Mouse (Mus musculus) kidney, embryonic 16.5 days (tissue): ENCODE measurements around the gene Kif2a. TPM values are rescaled to one million over a fixed set of nuclear protein-coding genes. Genes with fewer than 3 reads are reported as not detected.
"Not testable (repeated sequence)": the region's sequence is repeated elsewhere in the genome, so short reads cannot be mapped to it uniquely, and the experiment has no call there.

Experiments used
- ATAC-seq: fragments of 200-750 bp; cut with Nextera tagmentation; 2 replicates; pipeline ENCODE4 v1.8.0; 2017; ENCODE audit warnings: moderate TSS enrichment; ENCODE audit not compliant: low FRiP score, low TSS enrichment
- H3K27ac ChIP-seq: fragments of 300-500 bp; sonication (generic); 2 replicates; pipeline ENCODE4 v1.5.1; 2014; ENCODE audit warnings: low read length
- H3K27me3 ChIP-seq: fragments of 300-500 bp; sonication (generic); 2 replicates; pipeline ENCODE4 v1.6.1; 2014; ENCODE audit warnings: low read length, control low read depth, mixed read lengths; ENCODE audit not compliant: insufficient read depth
- H3K36me3 ChIP-seq: fragments of 300-500 bp; sonication (generic); 2 replicates; pipeline ENCODE4 v1.6.1; 2014; ENCODE audit warnings: low read length, control low read depth, mixed read lengths; ENCODE audit not compliant: insufficient read depth
- H3K4me1 ChIP-seq: fragments of 300-500 bp; sonication (generic); 2 replicates; pipeline ENCODE4 v1.6.1; 2014; ENCODE audit warnings: low read length, control low read depth, mixed read lengths; ENCODE audit not compliant: insufficient read depth
- H3K4me2 ChIP-seq: fragments of 300-500 bp; sonication (generic); replicated peaks from 2 replicates; pipeline ENCODE4 v1.6.1; 2014; ENCODE audit warnings: low read depth, low read length
- H3K4me3 ChIP-seq: fragments of 300-500 bp; sonication (generic); 2 replicates; pipeline ENCODE4 v1.5.1; 2014; ENCODE audit warnings: mild to moderate bottlenecking, low read length
- H3K9ac ChIP-seq: fragments of 300-500 bp; sonication (generic); replicated peaks from 2 replicates; pipeline ENCODE4 v1.6.1; 2014; ENCODE audit warnings: low read length
- H3K9me3 ChIP-seq: fragments of 300-500 bp; sonication (generic); 2 replicates; pipeline ENCODE4 v1.6.1; 2016; ENCODE audit warnings: low read length, control low read depth
- WGBS: fragments of 180-500 bp; shearing (Covaris S2); extraction: QIAGEN DNeasy Blood & Tissue Kit; methylation state at CpG from one replicate; pipeline ENCODE4 v1.1.7; 2014; 5-methylcytosine and 5-hydroxymethylcytosine counted together
- polyA plus RNA-seq: library from polyadenylated mRNA; unstranded; fragments of >200 nt; fragmentation: Nextera tagmentation; extraction: Ambion mirVana; gene quantifications from 2 replicates; pipeline ENCODE4 v1.2.1, GENCODE M21; 2015

The Kif2a gene
- polyA plus RNA-seq, 1 experiment from 2014 or later: 9.8 TPM

DNA sequence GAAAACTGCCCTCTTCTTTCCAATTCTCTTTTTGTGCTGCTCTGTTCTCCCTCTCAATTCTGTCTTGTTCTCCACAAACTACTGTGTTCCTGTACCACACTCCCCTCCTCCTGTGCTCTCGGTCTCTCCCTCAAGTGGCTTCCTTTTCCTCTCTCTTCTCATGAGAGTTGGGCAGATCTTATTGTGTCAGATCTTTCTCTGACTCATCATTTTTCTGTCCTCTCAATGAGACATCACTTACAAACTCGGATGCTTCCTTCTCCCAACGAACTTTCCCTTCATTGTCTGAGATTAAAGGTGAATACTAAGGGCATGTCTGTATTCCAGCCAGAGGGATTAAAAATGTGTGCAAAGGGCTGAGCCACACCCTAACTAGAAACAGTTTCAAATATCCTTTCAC, 3.7 kb upstream of the Kif2a start:
- ATAC-seq: no peak
- H3K27ac ChIP-seq: no peak overlapping the region
- H3K27me3 ChIP-seq: no peaks in the 10 kb centered on the region
- H3K4me2 ChIP-seq: no peak overlapping the region
- peaks cover 4% of the 10 kb centered on the region for H3K9me3 ChIP-seq
- no peak overlapping the region for H3K4me3 ChIP-seq
- no peaks in the 10 kb centered on the region for H3K36me3 ChIP-seq
- WGBS: 76% methylated on average over 3 of the region's 3 CpGs
- no peak overlapping the region for H3K9ac ChIP-seq
- 0 out of 2 replicates have a peak, but pooled peaks cover 3% of the 10 kb centered on the region for H3K4me1 ChIP-seq

DNA sequence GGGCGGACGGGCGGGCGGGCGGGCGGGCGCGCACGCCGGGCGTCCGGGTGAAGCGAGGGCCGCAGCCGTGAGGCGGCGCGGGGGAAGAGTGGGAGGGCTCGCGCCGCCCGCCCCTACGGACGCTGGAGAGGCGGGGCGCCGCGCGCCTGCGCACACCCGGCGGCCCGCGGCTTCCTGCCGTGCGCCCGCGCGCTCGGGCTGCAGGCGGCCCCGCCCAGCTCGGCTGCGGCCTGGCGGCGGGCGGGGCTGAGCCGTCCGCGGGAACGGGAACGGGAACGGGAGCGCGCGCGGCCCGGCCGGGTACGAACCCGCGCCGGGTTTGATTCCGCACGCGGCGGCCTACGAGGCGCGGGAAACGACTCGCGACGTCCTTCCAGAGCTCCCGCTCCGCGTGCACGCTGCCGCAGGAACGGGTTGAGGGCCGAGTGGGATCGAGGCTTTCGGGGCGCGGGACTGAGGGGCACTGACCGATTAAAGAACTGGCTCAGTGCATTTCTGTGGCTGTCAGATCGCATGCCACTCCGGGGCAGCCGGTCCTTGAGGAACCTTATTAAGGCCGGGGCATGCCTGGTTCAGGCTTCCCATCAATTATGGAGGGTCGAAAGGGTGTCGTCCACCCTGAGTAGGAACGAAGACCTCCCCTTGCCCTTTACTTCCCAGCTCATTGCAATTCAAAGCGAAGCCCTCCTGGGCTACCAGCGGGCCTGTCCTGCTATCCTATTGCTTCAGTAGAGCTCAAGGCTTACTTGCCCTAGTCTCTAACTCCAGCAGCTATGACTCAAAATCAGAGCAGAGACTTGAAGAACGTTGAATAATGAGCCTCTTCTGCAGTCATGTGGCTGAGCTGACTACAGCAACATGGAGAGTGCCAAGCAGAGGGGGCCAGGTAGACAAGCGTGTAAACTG, 593 bp upstream of the Kif2a start:
- no peaks in the 10 kb centered on the region; the same call in 1 of the 2 replicates for H3K36me3 ChIP-seq
- under 1% methylated on average over 47 of the region's 97 CpGs for WGBS
- H3K4me1 ChIP-seq: 0 out of 2 replicates have a peak, but pooled peaks cover 10% of the 10 kb centered on the region
- H3K9ac ChIP-seq: peak overlapping the region; percentile 92
- H3K27ac ChIP-seq: peak overlapping the region; percentile 92
- H3K4me3 ChIP-seq: peak overlapping the region; percentile 92
- ATAC-seq: peak; percentile 97
- H3K4me2 ChIP-seq: peak overlapping the region; percentile 86
- no peaks in the 10 kb centered on the region for H3K27me3 ChIP-seq
- peaks cover 4% of the 10 kb centered on the region for H3K9me3 ChIP-seq

DNA sequence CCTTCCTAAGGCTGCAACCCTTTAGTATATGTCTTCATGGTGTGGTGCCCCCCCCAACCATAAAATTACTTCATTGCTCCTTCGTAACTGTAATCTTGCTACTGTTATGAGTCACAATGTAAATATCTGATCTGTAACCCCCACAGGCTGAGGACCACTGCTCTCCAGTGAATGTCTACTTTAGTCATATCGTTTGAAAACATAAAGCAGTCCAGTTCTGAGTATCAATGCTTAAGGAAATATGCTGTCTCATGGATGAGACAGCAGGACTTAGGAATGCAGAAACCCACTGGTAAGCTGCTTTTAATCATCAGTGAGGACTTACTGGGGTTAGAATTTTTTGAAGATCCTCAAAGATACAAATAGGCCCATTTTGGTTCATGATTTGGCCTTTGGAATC, 2.5 kb downstream of the Kif2a start:
- Histone ChIP-seq H3K36me3 (no peaks in the 10 kb centered on the region; the same call in 1 of the 2 replicates), H3K4me3 (no peak overlapping the region), H3K4me1 (0 out of 2 replicates have a peak, but pooled peaks cover 10% of the 10 kb centered on the region), H3K27ac (no peak overlapping the region), H3K9ac (no peak overlapping the region), H3K9me3 (peaks cover 4% of the 10 kb centered on the region), H3K27me3 (no peaks in the 10 kb centered on the region), H3K4me2 (no peak overlapping the region)
- ATAC-seq: no peak
- 73% methylated on average over 2 of the region's 2 CpGs for WGBS

DNA sequence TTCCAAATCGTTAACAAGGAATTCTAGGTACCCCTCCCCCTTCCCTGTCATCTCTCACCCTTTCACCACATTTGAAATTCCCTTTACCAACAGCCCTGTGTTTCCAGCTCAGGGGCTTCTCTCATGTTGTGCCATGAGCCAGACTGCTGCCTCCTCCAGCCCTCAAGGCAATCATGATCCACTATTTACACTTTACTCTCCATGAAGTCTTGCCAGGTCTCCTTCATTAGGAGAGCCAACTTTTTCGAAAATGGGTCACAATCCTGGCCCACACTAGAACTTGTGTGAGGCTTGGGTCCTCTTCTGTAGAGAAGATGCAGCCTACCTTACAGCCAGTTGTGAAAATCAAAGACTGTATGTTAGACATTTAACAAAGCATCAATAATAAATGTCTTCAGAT, 8.0 kb downstream of the Kif2a start:
- no peaks in the 10 kb centered on the region; the same call in 1 of the 2 replicates for H3K36me3 ChIP-seq
- 64% methylated on average over 2 of the region's 2 CpGs for WGBS
- no peaks in the 10 kb centered on the region for H3K27me3 ChIP-seq
- no peak overlapping the region for H3K27ac ChIP-seq
- H3K9ac ChIP-seq: no peak overlapping the region
- ATAC-seq: no peak
- no peaks in the 10 kb centered on the region for H3K4me1 ChIP-seq
- no peak overlapping the region for H3K4me3 ChIP-seq
- H3K4me2 ChIP-seq: no peak overlapping the region
- H3K9me3 ChIP-seq: no peaks in the 10 kb centered on the region

DNA sequence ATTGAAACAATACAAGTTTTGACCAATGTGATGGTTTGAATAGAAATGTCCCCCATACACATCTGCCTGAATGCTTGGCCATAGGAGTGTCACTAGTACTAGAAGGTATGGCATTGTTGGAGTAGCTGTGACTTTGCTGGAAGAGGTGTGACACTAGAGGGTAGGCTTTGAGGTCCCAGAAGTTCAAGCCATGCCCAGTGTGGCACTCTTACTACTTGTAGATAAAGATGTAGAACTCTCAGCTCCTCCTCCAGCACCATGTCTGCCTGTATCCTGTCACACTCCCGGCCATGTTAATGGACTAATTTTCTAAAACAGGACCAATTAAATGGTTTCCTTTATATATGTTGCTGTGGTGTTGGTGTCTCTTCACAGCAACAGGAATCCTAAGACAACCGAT, 10.3 kb downstream of the Kif2a start:
- H3K9ac ChIP-seq: no peak overlapping the region
- no peak overlapping the region for H3K4me2 ChIP-seq
- H3K27ac ChIP-seq: no peak overlapping the region
- no peaks in the 10 kb centered on the region for H3K27me3 ChIP-seq
- H3K4me3 ChIP-seq: no peak overlapping the region
- no peaks in the 10 kb centered on the region for H3K4me1 ChIP-seq
- H3K9me3 ChIP-seq: no peaks in the 10 kb centered on the region
- no peaks in the 10 kb centered on the region for H3K36me3 ChIP-seq
- ATAC-seq: no peak
- WGBS: 89% methylated on average over 2 of the region's 2 CpGs

DNA sequence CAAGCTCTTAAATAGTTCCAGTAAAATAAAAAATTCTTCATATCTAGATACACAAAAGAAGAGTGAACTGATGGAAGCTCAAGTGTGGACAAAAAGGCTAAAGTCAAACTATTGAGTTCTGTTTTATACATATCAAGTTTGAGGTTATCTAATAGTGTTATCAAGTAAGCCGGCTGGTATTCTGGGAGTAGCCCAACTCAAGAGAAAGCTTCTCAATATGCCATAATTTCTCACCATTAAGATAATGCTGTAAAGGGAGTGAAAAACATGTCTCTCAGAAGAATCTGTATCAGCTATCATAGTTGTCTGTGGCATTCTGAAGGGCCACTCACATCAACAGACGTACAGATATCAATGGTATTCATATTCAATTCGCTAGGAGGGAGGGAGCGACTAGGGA, 13.8 kb downstream of the Kif2a start:
- Histone ChIP-seq H3K4me2 (no peak overlapping the region), H3K4me1 (no peaks in the 10 kb centered on the region), H3K36me3 (no peaks in the 10 kb centered on the region), H3K27ac (no peak overlapping the region), H3K4me3 (no peak overlapping the region), H3K9me3 (no peaks in the 10 kb centered on the region), H3K9ac (no peak overlapping the region), H3K27me3 (no peaks in the 10 kb centered on the region)
- 93% methylated on average over 4 of the region's 4 CpGs for WGBS
- no peak for ATAC-seq

DNA sequence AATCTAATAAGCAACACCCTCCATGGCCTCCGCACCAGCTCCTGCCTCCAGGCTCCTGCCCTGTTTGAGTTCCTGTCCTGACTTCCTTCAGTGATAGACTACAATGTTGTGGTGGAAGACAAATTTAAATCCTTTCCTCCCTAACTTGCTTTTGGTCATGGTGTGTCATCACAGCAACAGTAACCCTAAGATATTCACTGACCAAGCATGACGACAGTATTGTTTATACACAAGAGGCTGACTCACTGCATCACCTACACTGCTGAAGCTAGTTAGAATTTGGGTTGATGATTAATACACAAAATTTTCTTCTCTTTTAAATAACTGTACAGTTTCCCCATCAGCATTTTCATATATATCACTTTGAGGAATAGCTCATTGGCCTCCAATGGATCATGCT, 18.7 kb downstream of the Kif2a start:
- Histone ChIP-seq H3K27ac (no peak overlapping the region), H3K4me3 (no peak overlapping the region), H3K9me3 (no peaks in the 10 kb centered on the region), H3K9ac (no peak overlapping the region), H3K4me2 (no peak overlapping the region), H3K4me1 (0 out of 2 replicates have a peak, but pooled peaks cover under 1% of the 10 kb centered on the region), H3K27me3 (no peaks in the 10 kb centered on the region), H3K36me3 (no peaks in the 10 kb centered on the region)
- WGBS: 69% methylated on average over 2 of the region's 2 CpGs
- ATAC-seq: 0 out of 2 replicates have a peak, but pooled peaks have one; percentile 31

DNA sequence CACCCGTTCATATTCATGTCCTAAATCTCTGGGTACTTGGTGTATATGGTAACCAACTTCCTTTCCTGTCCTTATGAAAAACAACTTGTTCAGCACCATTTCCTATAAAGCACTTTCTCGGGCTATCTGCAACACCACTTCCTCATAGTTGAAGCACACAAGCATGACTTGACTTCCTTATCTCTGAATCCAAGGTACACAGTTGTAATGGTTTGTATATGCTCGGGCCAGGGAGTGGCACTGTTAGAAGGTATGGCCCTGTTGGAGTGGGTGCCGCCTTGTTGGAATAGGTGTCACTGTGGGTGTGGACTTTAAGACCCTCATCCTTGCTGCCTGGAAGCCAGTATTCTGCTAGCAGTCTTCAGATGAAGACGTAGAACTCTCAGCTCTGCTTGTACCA, 23.3 kb downstream of the Kif2a start:
- WGBS: 62% methylated on average over 5 of the region's 5 CpGs
- Histone ChIP-seq H3K36me3 (no peaks in the 10 kb centered on the region), H3K4me1 (0 out of 2 replicates have a peak, but pooled peaks cover 4% of the 10 kb centered on the region), H3K27ac (no peak overlapping the region), H3K9me3 (no peaks in the 10 kb centered on the region), H3K4me2 (no peak overlapping the region), H3K27me3 (no peaks in the 10 kb centered on the region), H3K4me3 (no peak overlapping the region), H3K9ac (no peak overlapping the region)
- 0 out of 2 replicates have a peak, but pooled peaks have one; percentile 57 for ATAC-seq

DNA sequence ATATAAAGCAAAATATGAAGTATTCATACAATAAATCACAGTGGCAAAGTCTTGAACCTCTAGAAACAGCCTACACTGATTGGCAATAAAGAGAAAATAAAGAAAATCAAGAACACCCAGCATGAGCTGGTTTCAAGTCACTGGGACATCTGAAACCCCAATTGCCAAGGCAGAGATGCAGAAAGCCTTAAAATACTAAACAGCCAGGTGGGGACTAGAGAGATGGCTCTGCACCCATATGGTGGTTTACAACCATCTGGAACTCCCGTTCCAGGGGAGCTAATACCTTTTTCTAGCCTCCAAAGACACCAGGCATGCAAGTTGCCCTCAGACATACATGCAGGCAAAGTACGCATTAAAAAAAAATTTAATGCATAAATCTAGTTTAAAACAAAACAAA, 23.9 kb downstream of the Kif2a start:
- no peak overlapping the region for H3K4me2 ChIP-seq
- no peak overlapping the region for H3K9ac ChIP-seq
- WGBS: 75% methylated on average over 2 of the region's 2 CpGs
- no peak overlapping the region for H3K4me3 ChIP-seq
- peak overlapping the region; percentile 34; the same call in 1 of the 2 replicates for H3K27ac ChIP-seq
- H3K27me3 ChIP-seq: no peaks in the 10 kb centered on the region
- 0 out of 2 replicates have a peak, but pooled peaks cover 4% of the 10 kb centered on the region for H3K4me1 ChIP-seq
- 0 out of 2 replicates have a peak, but pooled peaks cover 3% of the 10 kb centered on the region for H3K36me3 ChIP-seq
- H3K9me3 ChIP-seq: no peaks in the 10 kb centered on the region
- no peak for ATAC-seq

DNA sequence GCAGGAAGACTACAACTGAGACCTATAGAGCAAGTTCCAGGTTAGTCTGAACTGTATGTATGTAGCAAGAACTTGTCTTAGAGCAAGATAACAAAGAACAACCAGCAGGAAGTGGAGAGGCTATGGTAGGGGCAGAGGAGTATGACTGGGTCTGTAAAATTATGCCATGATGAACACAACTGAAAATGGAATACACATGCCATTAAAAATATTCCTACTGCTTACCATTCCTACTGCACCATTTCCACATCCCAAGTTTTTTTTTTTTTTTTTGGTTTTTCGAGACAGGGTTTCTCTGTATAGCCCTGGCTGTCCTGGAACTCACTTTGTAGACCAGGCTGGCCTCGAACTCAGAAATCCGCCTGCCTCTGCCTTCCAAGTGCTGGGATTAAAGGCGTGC, 24.4 kb downstream of the Kif2a start:
- H3K9me3 ChIP-seq, ATAC-seq, H3K27me3 ChIP-seq, H3K36me3 ChIP-seq, H3K4me3 ChIP-seq, H3K9ac ChIP-seq, H3K4me2 ChIP-seq, H3K4me1 ChIP-seq, H3K27ac ChIP-seq: not testable (repeated sequence)
- WGBS: 92% methylated on average over 3 of the region's 4 CpGs
